Mouse (Mus musculus) heart, adult 2 months (tissue): Measurements from ENCODE around the gene Abca7. TPM values are rescaled to one million over a fixed set of nuclear protein-coding genes. Genes with fewer than 3 reads are reported as not detected.

Experiments used
- DNase-seq, 2 experiments: peaks; one replicate each; pipeline ENCODE4 v3.0.0; 2021
- H3K27ac ChIP-seq: fragments of 200-600 bp; 2 replicates; pipeline ENCODE4 v1.8.1; 2022
- H3K27me3 ChIP-seq: fragments of 200-500 bp; 2 replicates; pipeline ENCODE4 v1.6.1; 2012; ENCODE audit warnings: mild to moderate bottlenecking, low read length, inconsistent platforms, mixed read lengths; ENCODE audit not compliant: control insufficient read depth, insufficient read depth
- H3K36me3 ChIP-seq: fragments of 200-500 bp; 2 replicates; pipeline ENCODE4 v1.6.1; 2012; ENCODE audit warnings: low read length, inconsistent platforms; ENCODE audit not compliant: control insufficient read depth, insufficient read depth
- H3K4me1 ChIP-seq: fragments of 200-500 bp; 2 replicates; pipeline ENCODE4 v1.6.1; 2011; ENCODE audit warnings: low read length; ENCODE audit not compliant: control insufficient read depth, insufficient read depth
- H3K4me3 ChIP-seq: fragments of 200-600 bp; 2 replicates; pipeline ENCODE4 v1.8.1; 2022
- H3K79me2 ChIP-seq: fragments of 200-500 bp; replicated peaks from 2 replicates; pipeline ENCODE4 v1.6.1; 2012; ENCODE audit warnings: mild to moderate bottlenecking, inconsistent platforms, low read length, moderate library complexity, mixed read lengths; ENCODE audit not compliant: control insufficient read depth, insufficient read depth
- H3K9ac ChIP-seq: fragments of 200-500 bp; 2 replicates; pipeline ENCODE4 v1.6.1; 2012; ENCODE audit warnings: low read depth, mild to moderate bottlenecking, control low read depth, inconsistent platforms, low read length, mixed read lengths
- CTCF ChIP-seq: fragments of 200-600 bp; IDR thresholded peaks from 2 replicates; pipeline ENCODE4 v1.8.1; 2022; ENCODE audit warnings: antibody characterized with exemption, mild to moderate bottlenecking, moderate library complexity
- EP300 ChIP-seq: fragments of 200-500 bp; IDR thresholded peaks from 2 replicates; pipeline ENCODE4 v1.6.1; 2011; ENCODE audit warnings: low read depth, low read length, control low read depth; ENCODE audit not compliant: insufficient read depth
- POLR2A ChIP-seq: fragments of 200-500 bp; IDR thresholded peaks from 2 replicates; pipeline ENCODE4 v1.6.1; 2011; ENCODE audit warnings: mild to moderate bottlenecking, low read depth, low read length, control low read depth; ENCODE audit not compliant: insufficient read depth
- WGBS: fragments of 180-500 bp; shearing (Covaris S2); methylation state at CpG from one replicate; pipeline ENCODE4 v1.1.7; 2018; 5-methylcytosine and 5-hydroxymethylcytosine counted together
- intact Hi-C: fragments of 180-260 bp; cut with DNase I; formaldehyde crosslinking; loops from one replicate; pipeline ENCODE4 v1.15.1; 2025
- polyA plus RNA-seq: library from polyadenylated mRNA; depleted of rRNA; stranded (reverse); fragments of >200 nt; gene quantifications from 2 replicates; pipeline ENCODE4 v1.2.3, GENCODE M21; 2012
- total RNA-seq, 2 experiments: library from RNA; stranded (reverse); gene quantifications; 2 replicates each; pipeline ENCODE4 v1.2.3; 2021

The Abca7 gene
- total and polyA plus RNA-seq, 3 experiments, result 6.6 to 9.2 (median 8.0) TPM

DNA sequence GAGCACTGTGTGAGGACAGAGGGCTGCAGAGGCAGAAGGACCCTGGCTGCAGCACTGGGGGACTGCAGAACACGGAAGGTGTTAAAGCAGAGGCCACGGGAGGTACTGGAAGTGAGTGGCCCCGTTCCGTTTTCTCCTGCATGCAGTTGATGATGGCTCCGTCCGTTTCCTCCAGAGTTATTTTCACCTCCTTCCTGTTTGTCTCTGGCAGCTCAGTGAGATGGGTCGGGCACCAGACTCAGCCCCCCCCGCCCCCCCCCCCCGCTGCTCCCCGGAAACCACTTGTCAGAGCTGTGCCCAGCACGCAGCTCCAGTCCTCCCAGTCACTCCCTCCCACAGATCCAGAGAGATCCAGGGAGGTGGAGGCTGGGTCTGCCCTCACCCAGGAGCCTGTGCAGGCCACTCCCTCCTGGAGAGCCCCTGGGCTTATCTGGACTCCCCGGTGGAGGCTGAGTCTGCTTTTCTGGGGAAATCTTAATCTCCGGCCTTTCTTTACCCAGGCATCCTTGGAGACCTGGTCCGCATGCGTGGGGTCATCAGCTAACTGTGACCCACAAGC lies 22.5 kb downstream of the Abca7 start:
- 12% methylated on average over 15 of the region's 15 CpGs for WGBS
- no peaks in the 10 kb centered on the region for H3K36me3 ChIP-seq
- no peaks in the 10 kb centered on the region; the same call in 1 of the 2 replicates for H3K4me1 ChIP-seq
- peak overlapping the region; percentile 71 for H3K27ac ChIP-seq
- DNase-seq, result peak; percentile 60 to 72
- peak overlapping the region; percentile 27; the same call in 1 of the 2 replicates for H3K9ac ChIP-seq
- intact Hi-C loops, result loop anchor here (2.0 kb wide), 1 partner anchor 16 kb away; no protein-coding TSS in a partner anchor
- no peaks in the 10 kb centered on the region for H3K27me3 ChIP-seq
- H3K79me2 ChIP-seq, result no peaks in the 10 kb centered on the region
- H3K4me3 ChIP-seq, result no peak overlapping the region
- TF ChIP-seq EP300, result no peak
- TF ChIP-seq POLR2A, result no peak
- peak; percentile 32 for TF ChIP-seq CTCF

DNA sequence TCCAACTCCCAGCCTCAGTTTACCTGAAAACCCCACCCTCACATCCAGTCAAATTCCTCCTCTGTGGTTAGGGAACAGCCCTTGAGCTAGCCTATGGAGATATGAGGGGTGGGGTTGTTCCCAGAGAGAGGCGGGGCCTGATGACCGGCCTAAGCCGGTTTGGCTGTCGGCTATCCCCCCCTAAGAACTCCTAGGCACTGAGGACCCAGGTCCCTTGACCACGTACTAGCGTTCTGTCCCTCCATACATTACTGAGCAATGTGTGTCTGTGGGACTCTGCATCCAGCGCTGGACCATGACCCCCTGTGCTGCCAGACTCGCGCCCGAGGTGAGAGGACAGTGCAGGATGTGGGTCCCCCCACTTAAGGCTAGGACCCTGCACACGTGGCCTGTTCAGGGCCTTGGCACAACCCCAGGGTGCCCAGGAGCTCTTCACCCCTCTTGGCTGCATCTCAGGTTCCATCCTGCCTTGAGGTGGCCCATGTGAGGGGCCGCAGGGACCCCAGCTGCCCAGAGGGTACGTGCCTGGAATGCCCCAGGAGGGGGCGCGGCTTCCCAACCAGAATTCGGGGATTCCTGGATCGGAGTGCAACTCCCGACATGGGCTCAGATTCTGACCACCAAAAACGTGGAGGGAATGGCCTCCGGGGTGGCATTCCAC lies 23.3 kb downstream of the Abca7 start:
- Histone ChIP-seq H3K4me1 (peaks cover 1% of the 10 kb centered on the region; the same call in 1 of the 2 replicates), H3K36me3 (no peaks in the 10 kb centered on the region), H3K4me3 (no peak overlapping the region; the same call in 1 of the 2 replicates), H3K9ac (peak overlapping the region; percentile 15; the same call in 1 of the 2 replicates), H3K27ac (peak overlapping the region; percentile 71), H3K27me3 (no peaks in the 10 kb centered on the region), H3K79me2 (no peaks in the 10 kb centered on the region)
- intact Hi-C loops, result loop anchor here (2.0 kb wide), 1 partner anchor 17 kb away; no protein-coding TSS in a partner anchor
- peak; percentile 50 to 59 for DNase-seq
- TF ChIP-seq POLR2A, result no peak
- peak; percentile 37 for TF ChIP-seq CTCF
- WGBS, result 47% methylated on average over 20 of the region's 20 CpGs

- no peak for DNase-seq
- Histone ChIP-seq H3K4me3 (no peak overlapping the region; the same call in 1 of the 2 replicates), H3K9ac (no peak overlapping the region), H3K36me3 (no peaks in the 10 kb centered on the region), H3K27ac (peak overlapping the region; percentile 71; the same call in 1 of the 2 replicates), H3K27me3 (no peaks in the 10 kb centered on the region), H3K4me1 (peaks cover 1% of the 10 kb centered on the region; the same call in 1 of the 2 replicates), H3K79me2 (no peaks in the 10 kb centered on the region)
- TF ChIP-seq CTCF, result no peak
- no peak for TF ChIP-seq EP300
- no peak for TF ChIP-seq POLR2A
- WGBS, result 67% methylated on average over 11 of the region's 11 CpGs
- intact Hi-C loops, result no loop called here
These were observed 23.9 kb downstream of the Abca7 start for GRCm38 (mm10) chr10:80020191-80020590.

DNA sequence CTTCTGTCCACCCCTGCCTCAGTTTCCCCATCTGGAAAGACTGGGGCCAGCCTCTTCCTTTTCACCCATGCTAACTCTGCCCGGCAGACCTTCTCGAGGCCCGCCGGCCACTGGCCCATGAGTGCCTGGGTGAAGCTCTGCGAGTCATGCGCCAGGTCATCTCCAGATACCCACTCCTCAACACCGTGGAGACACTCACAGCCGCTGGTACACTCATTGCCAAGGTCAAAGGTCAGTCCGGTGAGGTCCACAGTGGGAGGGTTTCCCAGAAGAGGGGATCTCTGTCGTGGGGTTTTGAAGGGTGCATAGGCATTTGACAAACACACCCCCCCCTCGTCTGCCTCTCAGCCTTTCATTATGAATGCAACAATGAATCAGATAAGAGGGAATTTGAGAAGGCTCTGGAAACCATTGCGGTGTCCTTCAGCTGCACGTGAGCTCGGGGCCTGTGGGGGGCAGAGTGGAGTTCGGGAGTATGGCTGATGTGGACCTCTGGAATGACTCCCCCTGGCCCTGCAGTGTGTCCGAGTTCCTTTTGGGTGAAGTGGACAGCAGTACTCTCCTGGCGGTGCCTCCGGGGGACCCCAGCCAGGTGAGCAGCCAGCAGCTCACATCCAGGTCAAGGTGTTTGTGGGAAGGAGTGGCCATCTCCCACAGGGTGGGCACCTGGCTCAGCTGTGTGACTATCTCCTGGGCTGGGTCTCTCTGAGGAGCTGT lies 24.5 kb downstream of the Abca7 start:
- Histone ChIP-seq H3K9ac (no peak overlapping the region), H3K27ac (no peak overlapping the region), H3K79me2 (no peaks in the 10 kb centered on the region), H3K4me1 (peaks cover 1% of the 10 kb centered on the region; the same call in 1 of the 2 replicates), H3K36me3 (no peaks in the 10 kb centered on the region), H3K27me3 (no peaks in the 10 kb centered on the region), H3K4me3 (no peak overlapping the region)
- TF ChIP-seq POLR2A (no peak), EP300 (no peak), CTCF (no peak)
- no peak for DNase-seq
- 87% methylated on average over 18 of the region's 18 CpGs for WGBS
- intact Hi-C loops, result no loop called here

GRCm38 (mm10) chr10:80021320-80021641 lies 25.0 kb downstream of the Abca7 start:
- Histone ChIP-seq H3K4me3 (no peak overlapping the region), H3K4me1 (peaks cover 1% of the 10 kb centered on the region; the same call in 1 of the 2 replicates), H3K79me2 (no peaks in the 10 kb centered on the region), H3K36me3 (no peaks in the 10 kb centered on the region), H3K27me3 (no peaks in the 10 kb centered on the region), H3K27ac (no peak overlapping the region), H3K9ac (no peak overlapping the region)
- DNase-seq, result no peak
- 92% methylated on average over 13 of the region's 13 CpGs for WGBS
- intact Hi-C loops, result no loop called here
- TF ChIP-seq POLR2A (no peak), EP300 (no peak), CTCF (no peak)
